Mouse (Mus musculus) bone marrow macrophage, adult 2 months (primary cell): ENCODE measurements around the gene Alg9.

Source experiments
- CTCF ChIP-seq: IDR thresholded peaks from 2 replicates; pipeline ENCODE4 v1.5.1; 2012; ENCODE audit warnings: low read depth, mild to moderate bottlenecking, low read length, moderate library complexity
- POLR2A ChIP-seq: IDR thresholded peaks from 2 replicates; pipeline ENCODE4 v1.6.1; 2012; ENCODE audit warnings: mild to moderate bottlenecking, low read depth, low read length, borderline replicate concordance

- no peak for TF ChIP-seq POLR2A
- TF ChIP-seq CTCF, result no peak
Observed at GRCm38 (mm10) chr9:50774991-50775612, at the start of gene Alg9, which contains the start of gene 1110032A03Rik.
